Mouse (Mus musculus): ENCODE measurements around the gene Tpm4. TPM values are rescaled to one million over a fixed set of nuclear protein-coding genes. Genes with fewer than 3 reads are reported as not detected.
A peak's percentile ranks its signal among the peaks of the same experiment; 100 is the strongest.

Tpm4 gene
- polyA plus RNA-seq, 1 experiment from 2014 or later = 84.6 TPM

- Histone ChIP-seq H3K4me2 (ENCODE audit: low read depth, low read length) (peak overlapping the region; percentile 67), H3K9me3 (replicated peaks; ENCODE audit: control insufficient read depth, low read length) (no peaks in the 10 kb centered on the region), H3K36me3 (ENCODE audit: control insufficient read depth, insufficient read depth) (no peaks in the 10 kb centered on the region; the same call in 1 of the 2 replicates), H3K4me1 (ENCODE audit: control insufficient read depth, low read depth, low read length) (peaks cover 3% of the 10 kb centered on the region; the same call in 1 of the 2 replicates), H3K27me3 (ENCODE audit: control insufficient read depth, insufficient read depth, low read depth, low read length) (peaks cover 27% of the 10 kb centered on the region), H3K4me3 (ENCODE audit: low read depth, low read length) (peak overlapping the region; percentile 65), H3K27ac (ENCODE audit: low read length) (peak overlapping the region; percentile 83), H3K9ac (ENCODE audit: low read depth, low read length) (peak overlapping the region; percentile 67)
- peak; percentile 42 for ATAC-seq (ENCODE audit: low read depth)
- under 1% methylated on average over 60 of the region's 62 CpGs for WGBS (ENCODE audit: insufficient replicate concordance)
These were observed 899 bp downstream of the Tpm4 start for GRCm38 (mm10) chr8:72135446-72136301.

DNA sequence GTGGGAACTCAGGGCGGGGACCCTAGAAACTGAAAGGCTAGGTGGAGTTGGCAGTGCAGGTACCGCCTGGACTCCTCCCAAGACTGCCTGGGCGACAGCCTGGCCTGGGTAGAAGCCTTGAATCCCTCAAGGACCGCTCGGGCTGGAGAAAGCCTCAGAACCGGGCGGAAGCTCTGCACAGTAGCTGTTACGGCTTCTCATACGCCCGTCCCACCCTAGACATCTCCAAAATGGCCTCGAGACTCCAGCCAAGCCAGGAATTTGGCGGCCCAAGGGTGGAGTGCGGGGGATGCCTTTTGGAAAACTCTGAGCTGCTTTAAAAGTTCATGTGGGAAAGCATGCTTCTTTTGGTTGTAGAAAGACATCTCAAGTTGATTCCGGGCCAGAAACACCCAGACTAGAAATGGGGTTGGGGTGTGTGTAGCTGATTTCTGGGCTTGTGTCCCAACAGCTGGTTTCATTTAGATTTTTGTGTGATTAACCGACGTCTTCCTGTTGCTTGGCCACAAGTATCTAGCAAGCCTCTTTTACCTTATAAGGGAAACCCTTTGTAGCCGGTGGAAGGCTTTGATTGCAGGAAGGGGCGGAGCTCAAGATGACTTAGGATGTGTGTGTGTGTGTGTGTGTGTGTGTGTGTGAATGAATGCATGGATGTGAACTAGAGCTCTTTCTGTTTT lies 1.7 kb downstream of the Tpm4 start:
- Histone ChIP-seq H3K9ac (ENCODE audit: low read depth, low read length) (peak overlapping the region; percentile 67), H3K4me2 (ENCODE audit: low read depth, low read length) (peak overlapping the region; percentile 67), H3K27me3 (ENCODE audit: control insufficient read depth, insufficient read depth, low read depth, low read length) (peaks cover 27% of the 10 kb centered on the region), H3K4me1 (ENCODE audit: control insufficient read depth, low read depth, low read length) (peaks cover 3% of the 10 kb centered on the region; the same call in 1 of the 2 replicates), H3K9me3 (replicated peaks; ENCODE audit: control insufficient read depth, low read length) (no peaks in the 10 kb centered on the region), H3K27ac (ENCODE audit: low read length) (peak overlapping the region; percentile 83), H3K36me3 (ENCODE audit: control insufficient read depth, insufficient read depth) (no peaks in the 10 kb centered on the region; the same call in 1 of the 2 replicates), H3K4me3 (ENCODE audit: low read depth, low read length) (peak overlapping the region; percentile 65)
- ATAC-seq (ENCODE audit: low read depth) = no peak
- 2% methylated on average over 18 of the region's 18 CpGs for WGBS (ENCODE audit: insufficient replicate concordance)

DNA sequence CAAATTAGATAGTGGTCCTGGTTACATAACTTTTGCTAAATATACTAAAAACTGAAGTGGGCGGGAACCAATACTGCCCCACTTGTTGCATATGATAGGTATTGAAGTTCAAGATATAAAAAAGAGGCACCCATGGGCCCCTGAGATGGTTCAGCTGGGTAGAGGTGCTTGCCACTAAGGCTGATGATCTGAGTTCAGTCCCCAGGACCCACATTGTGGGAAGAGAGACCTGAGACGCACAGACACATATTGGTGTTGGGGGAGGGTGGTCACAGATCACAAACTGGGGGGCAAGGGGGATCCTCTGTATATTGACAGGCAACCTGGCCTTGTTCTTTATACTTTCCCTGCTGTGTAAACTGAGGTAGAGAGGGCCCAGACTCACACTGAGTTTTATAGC lies 2.7 kb downstream of the Tpm4 start:
- 70% methylated on average over 2 of the region's 2 CpGs for WGBS (ENCODE audit: insufficient replicate concordance)
- Histone ChIP-seq H3K4me3 (ENCODE audit: low read depth, low read length) (no peak overlapping the region), H3K4me1 (ENCODE audit: control insufficient read depth, low read depth, low read length) (peaks cover 3% of the 10 kb centered on the region; the same call in 1 of the 2 replicates), H3K9me3 (replicated peaks; ENCODE audit: control insufficient read depth, low read length) (no peaks in the 10 kb centered on the region), H3K36me3 (ENCODE audit: control insufficient read depth, insufficient read depth) (no peaks in the 10 kb centered on the region; the same call in 1 of the 2 replicates), H3K9ac (ENCODE audit: low read depth, low read length) (no peak overlapping the region), H3K27me3 (ENCODE audit: control insufficient read depth, insufficient read depth, low read depth, low read length) (peaks cover 27% of the 10 kb centered on the region), H3K27ac (ENCODE audit: low read length) (no peak overlapping the region), H3K4me2 (ENCODE audit: low read depth, low read length) (no peak overlapping the region)
- ATAC-seq (ENCODE audit: low read depth) = no peak

- H3K27ac ChIP-seq (ENCODE audit: low read length) = no peak overlapping the region
- H3K4me2 ChIP-seq (ENCODE audit: low read depth, low read length) = no peak overlapping the region
- H3K36me3 ChIP-seq (ENCODE audit: control insufficient read depth, insufficient read depth) = no peaks in the 10 kb centered on the region; the same call in 1 of the 2 replicates
- no peak overlapping the region for H3K4me3 ChIP-seq (ENCODE audit: low read depth, low read length)
- 73% methylated on average over 5 of the region's 5 CpGs for WGBS (ENCODE audit: insufficient replicate concordance)
- H3K9me3 ChIP-seq (replicated peaks; ENCODE audit: control insufficient read depth, low read length) = no peaks in the 10 kb centered on the region
- peaks cover 3% of the 10 kb centered on the region; the same call in 1 of the 2 replicates for H3K4me1 ChIP-seq (ENCODE audit: control insufficient read depth, low read depth, low read length)
- H3K27me3 ChIP-seq (ENCODE audit: control insufficient read depth, insufficient read depth, low read depth, low read length) = peaks cover 27% of the 10 kb centered on the region
- no peak overlapping the region for H3K9ac ChIP-seq (ENCODE audit: low read depth, low read length)
- no peak for ATAC-seq (ENCODE audit: low read depth)
These were observed 3.7 kb downstream of the Tpm4 start for GRCm38 (mm10) chr8:72138456-72138855.

DNA sequence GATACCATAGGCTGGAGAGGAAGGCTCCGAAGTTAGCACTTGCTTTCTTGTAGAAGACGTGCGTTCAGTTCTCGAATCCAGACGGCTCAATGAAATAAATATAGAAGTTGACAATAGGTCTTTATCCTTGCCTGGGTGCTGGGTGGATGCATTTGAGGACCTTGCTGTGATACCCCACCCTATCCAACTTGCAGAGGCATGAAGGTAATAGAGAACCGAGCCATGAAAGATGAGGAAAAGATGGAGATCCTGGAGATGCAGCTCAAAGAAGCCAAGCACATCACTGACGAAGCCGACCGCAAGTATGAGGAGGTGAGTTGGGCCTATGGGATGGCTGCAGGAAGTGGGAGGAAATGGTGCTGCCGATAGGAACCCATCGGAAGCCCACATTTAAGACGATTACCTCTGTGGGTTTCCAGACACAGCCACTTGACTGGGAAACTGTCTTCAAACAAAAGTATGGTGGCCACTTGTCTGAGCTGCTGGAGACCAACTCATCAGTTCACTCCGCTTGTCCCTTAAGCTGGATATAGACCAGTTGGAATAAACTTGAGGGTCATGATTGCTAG lies 8.6 kb downstream of the Tpm4 start:
- no peak overlapping the region for H3K9ac ChIP-seq (ENCODE audit: low read depth, low read length)
- no peaks in the 10 kb centered on the region for H3K27me3 ChIP-seq (ENCODE audit: control insufficient read depth, insufficient read depth, low read depth, low read length)
- 55% methylated on average over 13 of the region's 13 CpGs for WGBS (ENCODE audit: insufficient replicate concordance)
- H3K4me2 ChIP-seq (ENCODE audit: low read depth, low read length) = no peak overlapping the region
- no peaks in the 10 kb centered on the region for H3K9me3 ChIP-seq (replicated peaks; ENCODE audit: control insufficient read depth, low read length)
- H3K4me3 ChIP-seq (ENCODE audit: low read depth, low read length) = no peak overlapping the region
- peaks cover 6% of the 10 kb centered on the region for H3K4me1 ChIP-seq (ENCODE audit: control insufficient read depth, low read depth, low read length)
- peaks cover 3% of the 10 kb centered on the region; the same call in 1 of the 2 replicates for H3K36me3 ChIP-seq (ENCODE audit: control insufficient read depth, insufficient read depth)
- no peak overlapping the region for H3K27ac ChIP-seq (ENCODE audit: low read length)
- ATAC-seq (ENCODE audit: low read depth) = no peak

GRCm38 (mm10) chr8:72144345-72144975 lies 9.7 kb downstream of the Tpm4 start:
- Histone ChIP-seq H3K36me3 (ENCODE audit: control insufficient read depth, insufficient read depth) (peaks cover 3% of the 10 kb centered on the region; the same call in 1 of the 2 replicates), H3K27ac (ENCODE audit: low read length) (no peak overlapping the region), H3K27me3 (ENCODE audit: control insufficient read depth, insufficient read depth, low read depth, low read length) (no peaks in the 10 kb centered on the region), H3K9ac (ENCODE audit: low read depth, low read length) (no peak overlapping the region), H3K4me3 (ENCODE audit: low read depth, low read length) (no peak overlapping the region), H3K9me3 (replicated peaks; ENCODE audit: control insufficient read depth, low read length) (no peaks in the 10 kb centered on the region), H3K4me1 (ENCODE audit: control insufficient read depth, low read depth, low read length) (peaks cover 6% of the 10 kb centered on the region), H3K4me2 (ENCODE audit: low read depth, low read length) (no peak overlapping the region)
- no peak for ATAC-seq (ENCODE audit: low read depth)
- WGBS (ENCODE audit: insufficient replicate concordance) = 53% methylated on average over 5 of the region's 5 CpGs

- Histone ChIP-seq H3K36me3 (ENCODE audit: control insufficient read depth, insufficient read depth) (peaks cover 7% of the 10 kb centered on the region; the same call in 1 of the 2 replicates), H3K9me3 (replicated peaks; ENCODE audit: control insufficient read depth, low read length) (no peaks in the 10 kb centered on the region), H3K4me1 (ENCODE audit: control insufficient read depth, low read depth, low read length) (peaks cover 6% of the 10 kb centered on the region), H3K27me3 (ENCODE audit: control insufficient read depth, insufficient read depth, low read depth, low read length) (no peaks in the 10 kb centered on the region), H3K4me2 (ENCODE audit: low read depth, low read length) (no peak overlapping the region), H3K27ac (ENCODE audit: low read length) (0 out of 2 replicates have a peak overlapping the region, but pooled peaks have one; percentile 43), H3K4me3 (ENCODE audit: low read depth, low read length) (no peak overlapping the region), H3K9ac (ENCODE audit: low read depth, low read length) (no peak overlapping the region)
- ATAC-seq (ENCODE audit: low read depth) = no peak
- WGBS (ENCODE audit: insufficient replicate concordance) = 68% methylated on average over 3 of the region's 3 CpGs
These were observed 10.7 kb downstream of the Tpm4 start for GRCm38 (mm10) chr8:72145511-72145910.

DNA sequence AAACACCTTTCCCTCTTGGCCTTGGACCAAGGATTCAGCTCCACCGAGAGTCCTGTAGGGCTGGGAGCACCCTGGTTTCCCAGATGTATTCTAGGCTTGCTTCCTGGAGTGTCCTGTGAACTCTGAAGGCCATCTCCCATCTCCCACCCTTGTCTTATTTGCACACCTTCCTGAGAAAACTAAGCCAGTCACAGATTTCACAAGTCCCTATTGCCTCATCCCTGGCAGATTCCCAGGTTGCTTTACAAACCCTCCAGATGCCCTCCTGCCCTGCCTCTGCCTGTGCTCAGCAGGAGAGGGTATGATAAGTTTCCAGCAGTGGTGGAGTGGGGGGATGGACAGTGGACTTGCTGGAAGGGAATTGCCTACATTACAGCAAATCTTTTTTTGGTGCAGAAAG lies 11.3 kb downstream of the Tpm4 start:
- H3K27me3 ChIP-seq (ENCODE audit: control insufficient read depth, insufficient read depth, low read depth, low read length) = no peaks in the 10 kb centered on the region
- WGBS (ENCODE audit: insufficient replicate concordance) = 50% methylated on average over 1 of the region's 1 CpGs
- H3K36me3 ChIP-seq (ENCODE audit: control insufficient read depth, insufficient read depth) = peaks cover 7% of the 10 kb centered on the region; the same call in 1 of the 2 replicates
- H3K9ac ChIP-seq (ENCODE audit: low read depth, low read length) = no peak overlapping the region
- H3K9me3 ChIP-seq (replicated peaks; ENCODE audit: control insufficient read depth, low read length) = no peaks in the 10 kb centered on the region
- H3K4me1 ChIP-seq (ENCODE audit: control insufficient read depth, low read depth, low read length) = peaks cover 6% of the 10 kb centered on the region
- peak overlapping the region; percentile 43; the same call in 1 of the 2 replicates for H3K27ac ChIP-seq (ENCODE audit: low read length)
- no peak overlapping the region for H3K4me3 ChIP-seq (ENCODE audit: low read depth, low read length)
- H3K4me2 ChIP-seq (ENCODE audit: low read depth, low read length) = no peak overlapping the region
- ATAC-seq (ENCODE audit: low read depth) = peak; percentile 82
